Mouse (Mus musculus) heart, postnatal 25 days (tissue): ENCODE measurements around the gene Mup8. TPM values are rescaled to one million over a fixed set of nuclear protein-coding genes. Genes with fewer than 3 reads are reported as not detected.
"Not testable (repeated sequence)": the region's sequence is repeated elsewhere in the genome, so short reads cannot be mapped to it uniquely, and the experiment has no call there.

Source experiments
- DNase-seq: peaks from one replicate; pipeline ENCODE4 v3.0.0; 2022; ENCODE audit warnings: low spot score
- intact Hi-C: fragments of 180-260 bp; cut with DNase I; formaldehyde crosslinking; loops from one replicate; pipeline ENCODE4 v1.15.1; 2025
- total RNA-seq, 2 experiments: library from RNA; stranded (reverse); gene quantifications; 2 replicates each; pipeline ENCODE4 v1.2.3; 2021

The Mup8 gene
- total RNA-seq: not detected

GRCm38 (mm10) chr4:60222499-60222898 lies at the start of gene Mup8:
Gene Mup8, minus strand, starts transcription at chr4:60222599.
- DNase-seq, intact Hi-C loops: not testable (repeated sequence)

DNA sequence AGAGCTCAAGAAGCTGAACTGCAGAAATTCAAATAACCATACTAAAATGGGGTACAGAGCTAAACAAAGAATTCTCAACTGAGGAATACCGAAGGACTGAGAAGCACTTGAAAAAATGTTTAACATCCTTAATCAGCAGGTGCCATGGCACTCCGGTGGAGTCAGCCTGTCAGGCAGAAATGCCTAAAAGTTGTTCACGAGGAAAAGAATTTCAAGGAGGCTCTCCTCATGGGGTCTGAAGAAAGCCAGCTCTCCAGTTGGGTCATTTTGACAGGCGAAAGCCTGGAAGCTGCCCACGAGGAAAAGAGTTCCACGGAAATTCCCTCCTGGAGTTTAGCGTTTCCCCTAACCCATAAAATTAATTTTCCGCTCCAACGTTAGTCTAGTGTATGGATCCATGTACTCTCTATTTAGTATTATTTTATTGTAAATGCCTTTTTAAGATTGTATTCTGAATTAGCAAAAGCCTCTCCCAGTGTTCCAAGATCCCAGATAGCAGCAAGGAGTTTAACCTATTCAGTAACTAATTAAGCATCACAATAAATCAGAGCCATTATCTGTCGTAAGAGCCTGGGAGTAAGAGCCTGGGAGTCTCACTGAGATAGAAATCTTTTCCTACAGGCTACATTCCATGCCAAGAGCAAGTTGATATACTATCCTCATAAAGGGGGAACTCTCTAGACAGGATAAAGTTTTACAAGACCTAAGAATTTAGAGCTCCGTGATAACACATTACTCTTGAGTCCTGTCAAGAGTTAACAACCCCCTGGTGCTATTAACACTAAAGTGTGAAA lies 43.8 kb upstream of the Mup8 start:
- DNase-seq, intact Hi-C loops: not testable (repeated sequence)

DNA sequence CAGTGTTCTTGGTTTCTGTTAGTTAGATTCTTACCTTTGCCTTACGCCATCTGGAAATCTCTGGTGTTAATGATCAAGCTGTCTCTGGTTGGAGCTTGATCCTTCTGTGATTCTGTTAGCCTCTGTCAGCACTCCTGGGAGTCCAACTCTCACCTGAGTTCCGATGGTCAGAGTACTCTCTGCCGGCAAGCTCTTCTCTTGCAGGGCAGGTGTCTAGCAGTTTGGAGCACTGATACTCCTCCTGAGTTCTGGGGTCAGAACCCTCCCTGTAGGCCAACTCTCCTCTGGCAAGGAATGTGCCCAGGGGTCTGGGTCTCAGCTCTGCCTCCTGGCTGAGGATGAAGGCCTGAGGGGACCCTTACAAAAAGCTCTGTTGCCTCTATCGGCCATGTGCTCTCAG lies 40.3 kb upstream of the Mup8 start:
- intact Hi-C loops, DNase-seq: not testable (repeated sequence)

Other genes starting within 250 kb of the Mup8 start
- gene Mup7, start 152.1 kb downstream of the Mup8 start, total RNA-seq: not detected
- not detected for gene Mup2, start 68.3 kb downstream of the Mup8 start, total RNA-seq
- gene Mup9, start 199.4 kb upstream of the Mup8 start, total RNA-seq: not detected